In genomic region chr11:97826414-97826813, GRCm38 (mm10) we compare ENCODE assay signal across 15 mouse cellular contexts. TPM values are rescaled to one million over a fixed set of nuclear protein-coding genes. Genes with fewer than 3 reads are reported as not detected.
DNase-seq lines count a peak whose midpoint lies in the region; ATAC-seq lines count a peak whose summit lies in the region.
"Had no signal": no experiment of that assay in that cellular context is flagged by ENCODE, and none has a peak within 500 bp of the region (broad histone marks: within the 10 kb centered on the region; RNA-seq: fewer than 3 reads in every experiment).

No protein-coding gene starts in this region.

- no peak overlapping the region for H3K4me3 ChIP-seq in forebrain, embryonic 13.5 days
- H3K4me3 ChIP-seq in forebrain, embryonic 16.5 days (replicated peaks; ENCODE audit: low read length), result no peak overlapping the region
- H3K4me3 ChIP-seq in megakaryocyte, embryonic 14.5 days (replicated peaks), result peak overlapping the region; percentile 10
- H3K4me3 ChIP-seq: gastrocnemius, adult 2 months; heart, embryonic 13.5 days; hindbrain, embryonic 15.5 days; midbrain, embryonic 15.5 days had no signal

- no peak overlapping the region for H3K4me2 ChIP-seq in forebrain, embryonic 13.5 days
- H3K4me2 ChIP-seq in forebrain, embryonic 16.5 days (ENCODE audit: low read length), result no peak overlapping the region
- H3K4me2 ChIP-seq: heart, embryonic 13.5 days; hindbrain, embryonic 15.5 days; midbrain, embryonic 15.5 days had no signal

- peak; percentile 2 for DNase-seq in urinary bladder, postnatal 25 days (ENCODE audit: low spot score)
- no peak for DNase-seq in urinary bladder, adult 2 months (ENCODE audit: low spot score)
- DNase-seq in layer of hippocampus, adult 8-10 months (ENCODE audit: low spot score in 2 of 2), result no peak
- no peak for DNase-seq in cerebellum, adult 11 months
- DNase-seq in layer of hippocampus, postnatal 25 days (ENCODE audit: extremely low spot score in 1 of 2, low spot score in 1 of 2), result no peak
- DNase-seq: gastrocnemius, adult 2 months; kidney, postnatal 36 days; lung, adult 2 months had no signal

- H3K9me3 ChIP-seq in forebrain, embryonic 13.5 days (replicated peaks), result no peaks in the 10 kb centered on the region
- no peaks in the 10 kb centered on the region for H3K9me3 ChIP-seq in forebrain, embryonic 16.5 days (ENCODE audit: control insufficient read depth, low read length)
- no peaks in the 10 kb centered on the region for H3K9me3 ChIP-seq in megakaryocyte, embryonic 14.5 days
- H3K9me3 ChIP-seq: heart, embryonic 13.5 days; hindbrain, embryonic 15.5 days; midbrain, embryonic 15.5 days had no signal

- H3K9ac ChIP-seq in forebrain, embryonic 13.5 days, result 0 out of 2 replicates have a peak overlapping the region, but pooled peaks have one; percentile 5
- H3K9ac ChIP-seq in forebrain, embryonic 16.5 days (replicated peaks; ENCODE audit: low read depth, low read length), result no peak overlapping the region
- H3K9ac ChIP-seq: hindbrain, embryonic 15.5 days; midbrain, embryonic 15.5 days had no signal

- H3K36me3 ChIP-seq in forebrain, embryonic 13.5 days (ENCODE audit: poor library complexity, severe bottlenecking), result peaks cover 67% of the 10 kb centered on the region
- H3K36me3 ChIP-seq in forebrain, embryonic 16.5 days (ENCODE audit: control insufficient read depth, insufficient read depth), result 0 out of 2 replicates have a peak, but pooled peaks cover 7% of the 10 kb centered on the region
- H3K36me3 ChIP-seq in megakaryocyte, embryonic 14.5 days (replicated peaks; ENCODE audit: low read length), result peaks cover 94% of the 10 kb centered on the region

- peaks cover 7% of the 10 kb centered on the region; the same call in 1 of the 2 replicates for H3K4me1 ChIP-seq in forebrain, embryonic 13.5 days
- no peaks in the 10 kb centered on the region for H3K4me1 ChIP-seq in forebrain, embryonic 16.5 days (replicated peaks; ENCODE audit: control insufficient read depth, insufficient read depth, low read length)
- peaks cover 97% of the 10 kb centered on the region for H3K4me1 ChIP-seq in megakaryocyte, embryonic 14.5 days

- 79% methylated on average over 7 of the region's 7 CpGs for WGBS in forebrain, embryonic 13.5 days
- WGBS in forebrain, embryonic 16.5 days, result 76% methylated on average over 7 of the region's 7 CpGs

- H3K27ac ChIP-seq in forebrain, embryonic 13.5 days, result no peak overlapping the region
- no peak overlapping the region for H3K27ac ChIP-seq in forebrain, embryonic 16.5 days (ENCODE audit: low read length)
- H3K27ac ChIP-seq: gastrocnemius, adult 2 months; heart, embryonic 13.5 days; hindbrain, embryonic 15.5 days; midbrain, embryonic 15.5 days had no signal

- no peaks in the 10 kb centered on the region for H3K27me3 ChIP-seq in forebrain, embryonic 13.5 days
- no peaks in the 10 kb centered on the region for H3K27me3 ChIP-seq in forebrain, embryonic 16.5 days (replicated peaks; ENCODE audit: control insufficient read depth, insufficient read depth, low read length)
- no peaks in the 10 kb centered on the region for H3K27me3 ChIP-seq in megakaryocyte, embryonic 14.5 days (replicated peaks)
- H3K27me3 ChIP-seq: heart, embryonic 13.5 days; hindbrain, embryonic 15.5 days; midbrain, embryonic 15.5 days; Patski had no signal

- no peak for ATAC-seq in forebrain, embryonic 13.5 days
- no peak for ATAC-seq in forebrain, embryonic 16.5 days
- ATAC-seq: midbrain, embryonic 15.5 days; Patski had no signal

RNA-seq across cellular contexts. Expression of gene B230217C12Rik, which starts 14.2 kb away (rescaled TPM):
- 17.4 and 18.7 TPM in 2 replicates for polyA plus RNA-seq in forebrain, embryonic 13.5 days (2015; fragmentation: Nextera tagmentation; extraction: Ambion mirVana)
- polyA plus RNA-seq in forebrain, embryonic 16.5 days (2015; fragmentation: Nextera tagmentation; extraction: Ambion mirVana), result 21.1 and 24.1 TPM in 2 replicates
- polyA plus RNA-seq in urinary bladder, adult 2 months (2012; rRNA removed), result 3.8 and 5.6 TPM in 2 replicates
- polyA plus RNA-seq in megakaryocyte, embryonic 14.5 days (2012; ENCODE audit: insufficient read depth, low replicate concordance), result 1.7 TPM in 1 of 2 replicates, not detected in the other
- total RNA-seq in layer of hippocampus, adult 8-10 months (2022), result 10 to 100 TPM; 58.6 to 70.2 (median 68.1) TPM
- 10 to 100 TPM; 66.2 to 71.6 TPM for total RNA-seq in layer of hippocampus, postnatal 25 days (2021)

RNA-seq across cellular contexts. Expression of gene Lasp1, which starts 27.6 kb away (rescaled TPM):
- 95.3 and 109 TPM in 2 replicates for polyA plus RNA-seq in forebrain, embryonic 13.5 days (2015; fragmentation: Nextera tagmentation; extraction: Ambion mirVana)
- 140 and 159 TPM in 2 replicates for polyA plus RNA-seq in forebrain, embryonic 16.5 days (2015; fragmentation: Nextera tagmentation; extraction: Ambion mirVana)
- 101 and 108 TPM in 2 replicates for polyA plus RNA-seq in urinary bladder, adult 2 months (2012; rRNA removed)
- 51.2 and 77.7 TPM in 2 replicates for polyA plus RNA-seq in megakaryocyte, embryonic 14.5 days (2012; ENCODE audit: insufficient read depth, low replicate concordance)
- 100 to 1,000 TPM; 102 to 109 (median 104) TPM for total RNA-seq in layer of hippocampus, adult 8-10 months (2022)
- 100 to 1,000 TPM; 102 to 114 TPM for total RNA-seq in layer of hippocampus, postnatal 25 days (2021)

RNA-seq across cellular contexts. Expression of gene Rpl23, which starts 44.2 kb away (rescaled TPM):
- 386 and 461 TPM in 2 replicates for polyA plus RNA-seq in forebrain, embryonic 13.5 days (2015; fragmentation: Nextera tagmentation; extraction: Ambion mirVana)
- polyA plus RNA-seq in forebrain, embryonic 16.5 days (2015; fragmentation: Nextera tagmentation; extraction: Ambion mirVana), result 298 and 306 TPM in 2 replicates
- 911 and 1,027 TPM in 2 replicates for polyA plus RNA-seq in urinary bladder, adult 2 months (2012; rRNA removed)
- polyA plus RNA-seq in megakaryocyte, embryonic 14.5 days (2012; ENCODE audit: insufficient read depth, low replicate concordance), result 25.9 and 294 TPM in 2 replicates
- total RNA-seq in layer of hippocampus, adult 8-10 months (2022), result 100 to 1,000 TPM; 304 to 481 (median 389) TPM
- total RNA-seq in layer of hippocampus, postnatal 25 days (2021), result 100 to 1,000 TPM; 327 to 397 TPM

RNA-seq across cellular contexts. Expression of gene 1700001P01Rik, which starts 50.7 kb away (rescaled TPM):
- 0.62 and 0.76 TPM in 2 replicates for polyA plus RNA-seq in forebrain, embryonic 13.5 days (2015; fragmentation: Nextera tagmentation; extraction: Ambion mirVana)
- 0.57 and 0.85 TPM in 2 replicates for polyA plus RNA-seq in forebrain, embryonic 16.5 days (2015; fragmentation: Nextera tagmentation; extraction: Ambion mirVana)
- 0.13 and 0.41 TPM in 2 replicates for polyA plus RNA-seq in urinary bladder, adult 2 months (2012; rRNA removed)
- not detected in 2 replicates for polyA plus RNA-seq in megakaryocyte, embryonic 14.5 days (2012; ENCODE audit: insufficient read depth, low replicate concordance)
- total RNA-seq in layer of hippocampus, adult 8-10 months (2022), result 1 to 10 TPM in 1 of 4 experiments, under 1 TPM in 2, not detected in 1; 0.93 to 1.4 (median 0.98) TPM
- total RNA-seq in layer of hippocampus, postnatal 25 days (2021), result 1 to 10 TPM in 1 of 2 experiments, under 1 TPM in 1; 0.63 to 1.3 TPM
- polyA plus RNA-seq: heart, embryonic 13.5 days had no signal

RNA-seq across cellular contexts. Expression of gene Fbxo47, which starts 57.5 kb away (rescaled TPM):
- polyA plus RNA-seq in forebrain, embryonic 13.5 days (2015; fragmentation: Nextera tagmentation; extraction: Ambion mirVana), result 0.78 and 1.4 TPM in 2 replicates
- polyA plus RNA-seq in forebrain, embryonic 16.5 days (2015; fragmentation: Nextera tagmentation; extraction: Ambion mirVana), result 0.63 and 0.68 TPM in 2 replicates
- 0.28 and 0.40 TPM in 2 replicates for polyA plus RNA-seq in urinary bladder, adult 2 months (2012; rRNA removed)
- not detected in 2 replicates for polyA plus RNA-seq in megakaryocyte, embryonic 14.5 days (2012; ENCODE audit: insufficient read depth, low replicate concordance)
- total RNA-seq in layer of hippocampus, adult 8-10 months (2022), result 1 to 10 TPM; 1.9 to 4.6 (median 2.4) TPM
- total RNA-seq in layer of hippocampus, postnatal 25 days (2021), result 1 to 10 TPM; 1.2 to 1.9 TPM
